Mouse (Mus musculus) adipose tissue, adult 10 weeks (tissue): Measurements from ENCODE around the gene Olfr1286. TPM values are rescaled to one million over a fixed set of nuclear protein-coding genes. Genes with fewer than 3 reads are reported as not detected.

ENCODE experiments used
- polyA plus RNA-seq: library from polyadenylated mRNA; stranded (reverse); fragments of 350-450 nt; fragmentation: Illumina TruSeq; extraction: RNeasy Lipid Tissue Mini Kit (QIAGEN cat#74804); gene quantifications from one replicate; pipeline ENCODE4 v1.2.3, GENCODE M21; 2014; ENCODE audit warnings: low read depth, low replicate concordance

Gene Olfr1286
- polyA plus RNA-seq: not detected

GRCm38 (mm10) chr2:111422931-111423330 is at the start of gene Olfr1286:
TSS of gene Olfr1286 (minus strand) at chr2:111423115.

GRCm38 (mm10) chr2:111448842-111449241 is 25.9 kb upstream of the Olfr1286 start, which contains the start of gene Olfr1287:
TSS of gene Olfr1287 (plus strand) at chr2:111449142.

GRCm38 (mm10) chr2:111375222-111375621 is 47.7 kb downstream of the Olfr1286 start, which contains the start of gene Olfr1284:
TSS of gene Olfr1284 (plus strand) at chr2:111375522.

Other genes starting within 250 kb of the Olfr1286 start
- 1.2 TPM for gene 4930430A15Rik, start 193.5 kb downstream of the Olfr1286 start, polyA plus RNA-seq
- gene Olfr1275, start 187.8 kb downstream of the Olfr1286 start, polyA plus RNA-seq: not detected
- gene Olfr1276, start 168.6 kb downstream of the Olfr1286 start, polyA plus RNA-seq: not detected
- not detected for gene Olfr1277, start 149.0 kb downstream of the Olfr1286 start, polyA plus RNA-seq
- gene Olfr1278, start 133.0 kb downstream of the Olfr1286 start, polyA plus RNA-seq: not detected
- not detected for gene Olfr1279, start 122.5 kb downstream of the Olfr1286 start, polyA plus RNA-seq
- not detected for gene Olfr1280, start 109.1 kb downstream of the Olfr1286 start, polyA plus RNA-seq
- not detected for gene Olfr1281, start 96.6 kb downstream of the Olfr1286 start, polyA plus RNA-seq
- not detected for gene Olfr1282, start 87.0 kb downstream of the Olfr1286 start, polyA plus RNA-seq
- not detected for gene Olfr1283, start 56.3 kb downstream of the Olfr1286 start, polyA plus RNA-seq
- not detected for gene Olfr1284, start 47.6 kb downstream of the Olfr1286 start, polyA plus RNA-seq
- gene Olfr1287, start 26.0 kb upstream of the Olfr1286 start, polyA plus RNA-seq: not detected
- not detected for gene Olfr1288, start 51.0 kb upstream of the Olfr1286 start, polyA plus RNA-seq
- not detected for gene Olfr1289, start 57.7 kb upstream of the Olfr1286 start, polyA plus RNA-seq
- not detected for gene Olfr1290, start 70.7 kb upstream of the Olfr1286 start, polyA plus RNA-seq
- gene Olfr1291-ps1, start 74.1 kb upstream of the Olfr1286 start, polyA plus RNA-seq: not detected
- gene Olfr1293-ps, start 102.1 kb upstream of the Olfr1286 start, polyA plus RNA-seq: not detected
- gene Olfr1294, start 117.2 kb upstream of the Olfr1286 start, polyA plus RNA-seq: not detected
- gene Olfr1295, start 146.6 kb upstream of the Olfr1286 start, polyA plus RNA-seq: not detected
- gene Olfr1297, start 203.4 kb upstream of the Olfr1286 start, polyA plus RNA-seq: not detected
- gene Olfr1298, start 226.1 kb upstream of the Olfr1286 start, polyA plus RNA-seq: not detected
- gene Olfr1299, start 238.3 kb upstream of the Olfr1286 start, polyA plus RNA-seq: not detected